Mouse (Mus musculus): ENCODE results near the gene Cldn10.
"Not testable (repeated sequence)": the region's sequence is repeated elsewhere in the genome, so short reads cannot be mapped to it uniquely, and the experiment has no call there.

Cldn10 gene

DNA sequence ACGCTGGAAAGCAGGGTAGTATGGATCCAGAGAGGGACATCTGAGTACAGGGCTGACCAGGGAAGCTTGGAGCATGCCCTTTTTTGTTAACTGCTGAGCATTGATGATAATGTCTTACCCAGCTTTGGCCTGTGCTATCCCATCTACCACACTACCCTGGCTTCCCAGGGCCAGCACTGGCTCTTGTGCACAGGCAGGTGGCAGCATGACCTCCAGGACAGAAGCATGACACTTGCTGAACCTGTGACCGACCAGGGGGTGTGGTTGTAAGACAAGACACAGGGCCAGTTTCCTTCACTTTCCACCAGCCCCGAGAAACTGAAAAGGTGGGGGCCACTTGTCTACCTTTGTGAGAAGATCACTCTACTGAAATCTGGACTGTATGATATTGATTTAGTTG is 5.5 kb upstream of the Cldn10 start:
- no peak for DNase-seq (ENCODE audit: low spot score in 2 of 2)

- no peak for DNase-seq (ENCODE audit: low spot score in 2 of 2)
These were observed 4.3 kb upstream of the Cldn10 start for GRCm38 (mm10) chr14:118783326-118783935.

- no peak for DNase-seq (ENCODE audit: low spot score in 2 of 2)
These were observed 2.5 kb downstream of the Cldn10 start for GRCm38 (mm10) chr14:118790217-118790616.

GRCm38 (mm10) chr14:118792957-118793356 is 5.2 kb downstream of the Cldn10 start:
- DNase-seq (ENCODE audit: low spot score in 2 of 2), result no peak

DNA sequence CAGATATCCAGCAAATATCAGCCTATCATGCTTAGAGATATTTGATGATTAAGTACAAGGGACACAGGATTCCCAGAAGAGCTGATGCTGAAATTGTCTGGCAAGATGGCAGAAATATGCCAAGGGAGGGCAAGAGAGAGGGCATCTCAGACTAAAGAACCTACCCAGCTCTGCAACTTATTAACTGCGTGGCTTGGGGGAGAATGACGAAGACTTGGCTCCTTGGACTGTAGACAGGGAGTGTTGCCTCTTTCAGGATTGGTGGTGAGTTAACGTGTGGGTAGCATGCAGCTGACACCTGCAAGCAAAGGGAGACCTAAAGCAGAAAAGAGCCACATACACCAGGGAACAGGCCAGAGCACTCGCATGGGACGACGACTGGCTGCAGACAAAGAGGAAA is 5.7 kb downstream of the Cldn10 start:
- no peak for DNase-seq (ENCODE audit: low spot score in 2 of 2)

DNA sequence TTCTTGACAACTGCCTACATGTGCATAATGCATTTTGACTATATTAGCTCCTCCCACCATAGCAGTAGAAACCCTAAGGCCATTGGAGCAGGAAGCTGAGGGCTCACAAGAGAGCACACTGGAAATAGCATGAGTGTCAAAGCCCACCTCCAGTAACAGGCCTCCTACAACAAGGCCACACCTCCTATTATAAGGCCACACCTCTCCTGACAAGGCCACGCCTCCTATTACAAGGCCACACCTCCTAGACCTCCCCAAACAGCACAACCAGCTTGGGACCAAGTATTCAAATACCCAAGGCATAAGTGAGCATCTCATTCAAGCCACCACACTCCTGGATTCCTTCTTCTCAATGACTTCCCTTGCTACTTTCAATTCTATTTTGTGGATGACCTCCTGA is 6.5 kb downstream of the Cldn10 start:
- no peak for DNase-seq (ENCODE audit: low spot score in 2 of 2)

DNA sequence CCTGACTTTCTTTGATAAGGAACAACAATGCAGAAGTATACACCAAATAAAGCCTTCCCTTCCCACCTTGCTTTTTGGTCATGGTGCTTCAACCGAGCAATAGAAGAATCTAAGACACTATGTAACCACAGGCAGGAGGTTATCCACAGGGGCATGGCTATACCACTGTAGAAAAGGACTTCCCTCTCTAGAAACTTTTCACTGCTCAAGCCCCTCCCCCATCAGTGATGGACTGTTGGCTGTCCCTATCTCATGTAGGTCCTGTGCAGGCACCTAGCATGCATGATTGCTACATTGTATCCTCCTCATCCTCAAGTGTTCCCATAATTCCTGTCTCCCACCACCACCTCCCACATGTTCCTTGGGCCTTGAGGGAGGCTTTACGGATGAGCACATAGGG is 7.2 kb downstream of the Cldn10 start:
- no peak for DNase-seq (ENCODE audit: low spot score in 2 of 2)

DNA sequence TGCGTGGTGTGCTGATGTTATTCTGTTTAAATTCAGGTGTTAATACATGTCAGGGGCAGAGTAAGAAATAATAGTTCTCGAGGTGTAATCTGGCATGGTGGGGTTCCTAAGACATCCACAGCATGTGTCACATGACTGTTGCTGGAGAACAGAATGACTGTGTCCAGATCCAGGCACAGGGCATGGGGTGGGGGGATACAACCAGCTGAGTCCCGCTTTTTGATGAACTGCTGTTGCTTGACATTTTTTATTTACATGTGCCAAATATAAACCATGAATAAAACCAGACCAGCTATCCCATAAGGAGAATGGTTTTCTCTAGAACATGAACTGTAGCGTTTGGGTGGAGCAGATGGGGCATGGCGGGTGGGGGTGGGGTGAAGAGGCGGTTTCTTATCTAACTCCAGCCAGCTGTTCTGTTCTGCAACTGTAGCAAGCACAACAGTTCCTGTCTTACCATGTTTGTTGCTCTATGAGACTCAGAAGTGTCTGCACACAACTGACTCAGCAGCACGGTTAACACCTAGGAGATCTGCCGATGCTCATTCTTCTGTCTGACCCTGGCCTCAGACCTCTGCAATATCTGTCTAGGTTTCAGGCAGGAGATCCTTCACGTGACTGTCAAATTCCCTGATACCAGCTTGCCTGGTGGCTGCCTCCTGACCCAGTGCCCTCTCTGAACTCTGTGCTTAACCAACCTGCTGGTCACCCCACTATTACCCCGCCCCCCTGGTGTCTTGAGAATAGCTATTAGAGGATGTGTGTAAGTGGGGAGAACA is 8.4 kb downstream of the Cldn10 start:
- no peak for DNase-seq (ENCODE audit: low spot score in 2 of 2)

DNA sequence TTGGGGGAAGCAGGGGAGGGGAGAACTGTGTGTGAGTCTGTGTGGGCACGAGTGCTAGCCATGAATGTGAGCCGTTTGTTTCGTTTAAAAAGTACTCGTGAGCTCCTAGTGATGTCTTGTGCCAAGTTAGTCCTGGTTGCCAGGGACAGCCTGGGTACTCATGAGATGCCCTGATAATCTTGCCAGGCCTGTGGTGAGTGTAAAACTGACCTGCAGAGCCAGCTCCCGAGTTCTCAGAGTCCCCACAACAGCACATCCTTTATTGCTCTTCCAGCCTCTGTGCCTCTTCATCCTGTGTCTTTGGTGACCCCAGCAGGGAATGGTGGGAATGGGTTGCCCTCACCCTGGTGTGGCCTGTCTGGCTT is 9.0 kb downstream of the Cldn10 start:
- no peak for DNase-seq (ENCODE audit: low spot score in 2 of 2)

GRCm38 (mm10) chr14:118797270-118797669 is 9.6 kb downstream of the Cldn10 start:
- no peak for DNase-seq (ENCODE audit: low spot score in 2 of 2)

- DNase-seq (ENCODE audit: low spot score in 2 of 2), result no peak
These were observed 12.2 kb downstream of the Cldn10 start for GRCm38 (mm10) chr14:118799918-118800317.

DNA sequence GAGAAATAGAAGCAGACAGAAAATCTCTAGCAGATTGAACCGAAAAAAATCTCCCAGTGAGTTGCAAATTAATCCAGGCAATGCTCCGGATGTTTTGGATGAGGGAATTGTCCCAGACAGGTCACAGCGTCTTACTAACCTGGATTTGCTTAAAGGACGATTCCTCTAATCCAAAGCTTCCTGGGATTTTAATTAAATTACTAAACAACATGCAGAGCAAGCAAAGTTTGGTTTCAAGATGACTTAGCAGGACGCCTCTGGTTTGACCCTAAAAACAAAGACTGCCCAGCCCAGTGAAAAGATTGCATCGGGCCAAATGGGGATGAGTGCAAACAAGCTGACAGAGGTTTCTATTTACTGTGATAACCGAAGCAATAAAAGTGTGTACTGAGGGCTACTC is 16.2 kb downstream of the Cldn10 start:
- no peak for DNase-seq (ENCODE audit: low spot score in 2 of 2)

- DNase-seq (ENCODE audit: low spot score in 2 of 2), result no peak
These were observed 16.6 kb downstream of the Cldn10 start for GRCm38 (mm10) chr14:118804351-118804750.

- DNase-seq (ENCODE audit: low spot score in 2 of 2), result no peak
These were observed 19.9 kb downstream of the Cldn10 start for GRCm38 (mm10) chr14:118807653-118808052.

- not testable (repeated sequence) for DNase-seq (ENCODE audit: low spot score in 2 of 2)
These were observed 20.5 kb downstream of the Cldn10 start for GRCm38 (mm10) chr14:118808183-118808582.

GRCm38 (mm10) chr14:118809686-118810085 is 22.0 kb downstream of the Cldn10 start:
- DNase-seq (ENCODE audit: low spot score in 2 of 2), result no peak

- DNase-seq (ENCODE audit: low spot score in 2 of 2), result not testable (repeated sequence)
These were observed 23.5 kb downstream of the Cldn10 start for GRCm38 (mm10) chr14:118811256-118811655.

- DNase-seq (ENCODE audit: low spot score in 2 of 2), result no peak
These were observed 25.4 kb downstream of the Cldn10 start for GRCm38 (mm10) chr14:118813111-118813510.

- no peak for DNase-seq (ENCODE audit: low spot score in 2 of 2)
These were observed 28.8 kb downstream of the Cldn10 start for GRCm38 (mm10) chr14:118816503-118816902.

- DNase-seq (ENCODE audit: low spot score in 2 of 2), result no peak
These were observed 32.4 kb downstream of the Cldn10 start for GRCm38 (mm10) chr14:118820111-118820510.

GRCm38 (mm10) chr14:118822816-118823215 is 35.1 kb downstream of the Cldn10 start:
- DNase-seq (ENCODE audit: low spot score in 2 of 2), result no peak

DNA sequence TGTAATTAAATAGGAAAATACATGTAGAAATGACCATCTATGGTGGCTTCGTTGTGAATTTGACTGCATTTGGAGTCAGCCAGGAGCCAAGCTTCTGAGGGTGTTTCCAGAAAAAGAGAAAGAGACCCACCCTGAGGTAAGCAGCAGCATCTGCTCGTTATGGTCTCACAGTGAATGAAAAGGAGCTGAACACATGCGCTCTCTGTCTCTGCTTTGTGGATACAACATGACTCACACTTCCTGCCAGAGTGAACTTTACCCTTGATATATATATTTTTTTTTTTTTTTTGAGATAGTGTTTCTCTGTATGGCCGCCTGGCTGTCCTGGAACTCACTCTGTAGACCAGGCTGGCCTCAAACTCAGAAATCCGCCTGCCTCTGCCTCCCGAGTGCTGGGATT is 35.6 kb downstream of the Cldn10 start:
- DNase-seq (ENCODE audit: low spot score in 2 of 2), result no peak

GRCm38 (mm10) chr14:118826346-118826745 is 38.6 kb downstream of the Cldn10 start:
- DNase-seq (ENCODE audit: low spot score in 2 of 2), result no peak

All from urinary bladder, adult 18-20 months (tissue).